Mouse (Mus musculus) adrenal gland, postnatal 4 days (tissue): ENCODE results near the gene Nol3. TPM values are rescaled to one million over a fixed set of nuclear protein-coding genes. Genes with fewer than 3 reads are reported as not detected.

Source experiments
- microRNA-seq: library from miRNA; unstranded; fragments of <30 nt; microRNA quantifications from one replicate; pipeline ENCODE4 v1.2.0, GENCODE M21; 2021
- total RNA-seq, 2 experiments: library from RNA; stranded (reverse); gene quantifications; 2 replicates each; pipeline ENCODE4 v1.2.3; 2021

Nol3 gene
- total RNA-seq, 2 experiments from 2014 or later = 1.8 to 2.7 TPM

Small RNA genes lying within 50 kb of the gene (microRNA-seq; reads per million reads assigned to microRNA genes)
- not detected for gene Gm27320
- 1,262 reads per million, percentile 77 among the genes with 10 or more reads in this experiment for gene Mir328

Other genes starting within 250 kb of the Nol3 start
- gene Ces3a, start 227.5 kb upstream of the Nol3 start, total RNA-seq = 10 to 100 TPM in 1 of 2 experiments, 1 to 10 TPM in 1; 1.2 to 41.5 TPM
- not detected for gene Ces3b, start 192.4 kb upstream of the Nol3 start, total RNA-seq
- gene Ces4a, start 144.3 kb upstream of the Nol3 start, total RNA-seq = not detected
- 10 to 100 TPM; 66.4 to 70.2 TPM for gene Cbfb, start 105.5 kb upstream of the Nol3 start, total RNA-seq
- gene D230025D16Rik, start 51.0 kb upstream of the Nol3 start, total RNA-seq = 10 to 100 TPM; 33.3 to 38.1 TPM
- 10 to 100 TPM; 10.4 to 11.3 TPM for gene B3gnt9, start 21.0 kb upstream of the Nol3 start, total RNA-seq
- 10 to 100 TPM; 15.9 to 17.4 TPM for gene Tradd, start 11.5 kb upstream of the Nol3 start, total RNA-seq
- gene Fbxl8, start 11.5 kb upstream of the Nol3 start, total RNA-seq = 1 to 10 TPM; 3.2 to 3.5 TPM
- gene Hsf4, start 6.3 kb upstream of the Nol3 start, total RNA-seq = under 1 TPM; 0.42 to 0.53 TPM
- gene 4931428F04Rik, start 13.7 kb downstream of the Nol3 start, total RNA-seq = 10 to 100 TPM in 1 of 2 experiments, 1 to 10 TPM in 1; 9.1 to 10.4 TPM
- gene Exoc3l, start 20.0 kb downstream of the Nol3 start, total RNA-seq = 10 to 100 TPM; 25.7 to 30.9 TPM
- 10 to 100 TPM; 50.5 to 55.7 TPM for gene E2f4, start 21.5 kb downstream of the Nol3 start, total RNA-seq
- 10 to 100 TPM in 1 of 2 experiments, 1 to 10 TPM in 1; 9.2 to 13.6 TPM for gene Elmo3, start 29.5 kb downstream of the Nol3 start, total RNA-seq
- gene Lrrc29, start 50.1 kb downstream of the Nol3 start, total RNA-seq = 10 to 100 TPM; 14.3 to 16.3 TPM
- 10 to 100 TPM; 48.5 to 49.2 TPM for gene Tmem208, start 50.2 kb downstream of the Nol3 start, total RNA-seq
- 10 to 100 TPM; 17.9 to 18.8 TPM for gene Fhod1, start 71.8 kb downstream of the Nol3 start, total RNA-seq
- gene Slc9a5, start 72.7 kb downstream of the Nol3 start, total RNA-seq = 1 to 10 TPM; 5.5 to 5.8 TPM
- gene Plekhg4, start 97.1 kb downstream of the Nol3 start, total RNA-seq = 1 to 10 TPM in 1 of 2 experiments, under 1 TPM in 1; 0.25 to 1.2 TPM
- not detected for gene Kctd19, start 137.4 kb downstream of the Nol3 start, total RNA-seq
- gene Lrrc36, start 137.4 kb downstream of the Nol3 start, total RNA-seq = 1 to 10 TPM; 5.4 to 6.4 TPM
- 10 to 100 TPM; 88.4 to 89.4 TPM for gene Tppp3, start 195.4 kb downstream of the Nol3 start, total RNA-seq
- 10 to 100 TPM; 26.2 to 28.6 TPM for gene Zdhhc1, start 220.8 kb downstream of the Nol3 start, total RNA-seq
- 10 to 100 TPM in 1 of 2 experiments, 1 to 10 TPM in 1; 3.7 to 15.0 TPM for gene Hsd11b2, start 242.6 kb downstream of the Nol3 start, total RNA-seq